Mouse (Mus musculus): ENCODE data around the gene Vash1. TPM values are rescaled to one million over a fixed set of nuclear protein-coding genes. Genes with fewer than 3 reads are reported as not detected.

The Vash1 gene
- 100 to 1,000 TPM; 148 to 152 TPM for total RNA-seq (2021)

DNA sequence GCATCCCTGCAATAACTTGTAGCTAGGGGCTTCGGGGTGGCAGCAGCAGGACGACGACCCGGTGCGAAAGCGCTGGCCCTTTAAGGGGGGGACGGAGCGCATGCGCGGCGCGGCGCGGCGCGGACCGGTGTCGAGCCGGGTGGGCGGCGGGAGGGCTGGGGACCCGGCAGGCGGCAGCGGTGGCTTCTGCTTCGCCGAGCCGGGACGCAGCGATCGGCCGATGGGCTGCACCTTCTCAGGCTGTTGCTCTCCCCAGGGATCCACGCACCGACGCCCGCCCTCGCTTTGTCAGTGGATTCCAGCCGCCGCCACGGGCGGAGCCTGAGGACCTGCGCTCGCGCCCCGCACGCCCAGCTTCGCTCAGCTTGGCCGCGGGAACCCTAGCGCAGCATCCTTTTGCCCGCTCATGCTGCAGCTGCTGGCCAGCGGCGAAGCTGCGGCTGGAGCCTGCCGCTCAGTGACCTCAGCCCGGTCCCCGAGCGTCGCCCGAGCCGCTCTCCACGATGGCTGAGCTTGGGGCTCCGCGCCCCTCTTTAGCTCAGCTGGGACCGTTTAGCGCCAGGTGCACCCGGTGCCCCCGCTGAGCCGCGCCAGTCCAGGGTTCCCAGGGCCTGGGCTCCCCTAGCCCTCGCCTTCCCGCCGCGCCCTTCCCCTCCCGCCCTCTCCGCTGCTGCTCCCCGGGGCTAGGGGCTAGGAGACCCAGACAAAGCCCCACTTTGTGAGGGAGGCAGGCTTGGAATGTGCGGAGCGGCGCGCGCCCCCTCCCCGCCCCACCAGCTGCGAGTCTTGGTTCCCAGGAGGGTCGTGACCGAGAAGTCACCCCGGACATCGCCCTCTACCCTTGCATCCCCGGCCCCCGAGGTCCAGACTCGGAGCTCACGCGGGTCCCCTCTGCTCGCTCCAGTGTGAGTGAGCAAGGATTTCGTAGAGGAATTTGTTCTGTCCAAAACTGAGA, at the start of gene Vash1:
TSS of gene Vash1 (plus strand) at position 110 of the 955 bp plus-strand sequence.
- DNase-seq: peak; percentile 84
- intact Hi-C loops (cut with DNase I): no loop called here

DNA sequence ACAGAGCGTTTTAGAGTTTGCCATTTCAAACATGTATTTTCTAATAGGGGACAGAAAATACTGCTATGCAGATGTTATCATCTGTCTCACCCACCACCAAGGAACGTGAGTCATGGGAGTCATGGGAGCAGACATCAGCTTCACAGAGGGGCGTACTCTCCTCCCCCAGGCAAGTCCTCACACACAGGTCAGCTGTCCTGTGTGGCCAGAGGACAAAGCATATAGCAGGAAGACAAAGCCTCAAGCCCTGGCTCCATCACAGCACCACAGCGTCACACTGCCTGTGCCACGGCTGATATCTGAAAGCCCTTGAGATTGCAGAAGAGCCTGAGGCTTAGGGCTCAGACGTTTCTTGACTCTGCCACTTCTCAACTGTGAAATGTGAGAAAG, 49.7 kb upstream of the Vash1 start:
- intact Hi-C loops (cut with DNase I): no loop called here
- DNase-seq: no peak

DNA sequence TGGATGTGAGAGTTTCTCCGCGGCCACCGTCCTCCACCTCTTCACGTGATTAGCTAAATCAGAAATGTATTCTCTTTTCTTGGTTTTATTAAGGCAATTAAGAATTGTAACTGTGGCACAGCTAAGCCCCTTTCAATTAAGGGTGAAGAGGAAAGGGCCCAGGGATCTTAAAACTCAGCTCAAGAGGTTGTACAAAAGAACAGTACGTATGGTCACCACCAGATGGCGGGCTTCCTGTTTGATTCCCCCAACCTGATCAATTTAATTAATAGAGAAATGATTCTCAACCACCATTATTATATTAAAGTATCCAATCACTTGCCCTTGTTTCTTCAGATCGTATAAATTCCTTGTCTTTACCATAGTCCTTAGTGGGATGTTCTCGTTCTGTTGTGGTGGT, 36.7 kb upstream of the Vash1 start:
- intact Hi-C loops (cut with DNase I): no loop called here
- DNase-seq: peak; percentile 59

DNA sequence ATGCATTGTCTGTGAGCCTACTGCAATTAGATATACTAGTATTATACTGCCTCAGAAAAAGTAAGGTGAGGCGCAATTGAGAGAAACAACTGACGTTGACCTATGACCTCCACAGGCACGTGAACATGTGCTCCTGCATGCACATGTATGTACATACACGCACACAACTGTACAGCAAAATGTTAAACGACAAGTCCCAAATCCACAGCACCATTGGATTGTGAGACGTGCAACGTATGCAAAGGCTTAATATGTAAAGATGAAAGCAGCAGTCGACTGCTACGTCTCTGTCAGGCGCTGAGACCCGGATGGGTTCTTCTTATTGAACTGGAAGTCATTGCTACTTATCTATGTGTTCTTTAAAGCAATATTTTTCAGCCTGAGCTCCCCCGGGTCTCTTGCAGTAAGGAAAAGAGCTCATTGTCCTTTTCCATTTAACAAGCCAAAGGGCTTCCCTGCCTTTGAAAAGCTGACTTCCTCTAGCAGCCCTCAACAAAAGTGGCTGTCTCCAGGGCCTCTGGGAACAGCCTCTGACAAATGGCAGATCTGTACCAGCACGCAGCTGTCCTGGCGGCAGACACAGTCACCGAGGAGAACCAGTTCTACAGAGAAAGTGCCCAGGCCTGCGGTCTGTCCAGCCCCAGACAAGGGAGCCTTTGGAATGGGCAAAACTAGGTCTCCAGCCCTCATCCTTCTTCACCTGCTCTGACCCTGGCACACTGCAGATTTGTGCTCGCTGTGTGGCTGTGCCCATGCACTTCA, 33.8 kb upstream of the Vash1 start:
- intact Hi-C loops (cut with DNase I): no loop called here
- DNase-seq: peak; percentile 43

DNA sequence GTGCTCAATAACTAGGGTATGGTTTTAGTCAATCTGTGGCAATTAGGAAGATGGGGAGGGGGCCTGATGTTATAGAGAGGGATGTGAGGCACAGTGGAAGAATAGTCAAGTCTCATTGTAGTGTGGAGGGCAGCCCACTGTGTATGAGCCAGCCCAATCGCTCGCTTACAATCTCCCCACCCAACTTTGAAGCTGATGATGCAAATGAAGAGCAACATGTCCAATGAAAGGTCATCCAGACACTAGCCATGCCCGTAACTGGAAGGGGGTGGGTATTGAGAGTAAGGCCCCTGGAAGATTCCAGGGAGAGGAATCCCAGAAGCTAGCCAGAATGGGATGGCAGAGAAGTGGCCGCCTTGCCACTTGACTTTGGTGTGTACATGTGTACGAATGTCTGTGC, 33.0 kb upstream of the Vash1 start:
- DNase-seq: no peak
- intact Hi-C loops (cut with DNase I): no loop called here

DNA sequence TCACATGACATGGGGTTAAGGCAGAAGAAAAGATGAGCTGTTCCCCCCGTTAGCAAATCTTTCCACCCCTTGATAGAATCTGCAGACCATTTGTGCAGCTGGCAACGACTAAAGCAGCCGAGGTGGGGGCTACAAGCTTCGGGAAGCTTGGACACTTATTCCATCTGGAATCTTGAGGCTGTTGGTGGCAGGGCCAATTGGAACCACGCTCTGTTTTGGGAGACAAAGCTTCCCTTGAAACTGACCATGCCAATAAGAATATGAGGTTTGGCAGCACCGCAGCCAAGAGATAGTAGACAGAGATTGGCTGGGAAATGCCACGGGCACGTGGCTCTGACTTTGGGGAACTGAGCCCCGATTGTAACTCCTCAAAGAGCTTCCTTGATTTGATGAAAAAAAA, 31.7 kb upstream of the Vash1 start:
- DNase-seq: peak; percentile 71
- intact Hi-C loops (cut with DNase I): no loop called here

DNA sequence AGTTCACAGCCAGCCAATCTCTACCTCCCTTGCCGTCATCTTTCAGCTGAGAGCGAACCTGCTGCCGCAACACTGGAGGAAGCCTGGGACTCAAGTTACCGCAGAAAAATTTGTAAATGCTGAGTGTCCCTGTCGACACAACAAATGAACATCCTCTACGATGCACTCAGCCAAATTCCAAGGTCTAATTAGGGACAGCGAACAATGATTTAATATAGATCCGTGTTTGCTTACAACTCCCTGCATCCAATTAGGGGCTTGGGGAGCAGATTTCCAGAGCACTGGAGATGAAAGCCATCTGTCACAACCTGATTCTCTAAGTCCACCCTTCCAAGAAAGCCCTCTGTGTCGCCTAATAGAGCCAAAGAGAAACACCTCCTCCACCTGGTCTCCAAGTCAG, 31.2 kb upstream of the Vash1 start:
- DNase-seq: peak; percentile 26
- intact Hi-C loops (cut with DNase I): no loop called here

DNA sequence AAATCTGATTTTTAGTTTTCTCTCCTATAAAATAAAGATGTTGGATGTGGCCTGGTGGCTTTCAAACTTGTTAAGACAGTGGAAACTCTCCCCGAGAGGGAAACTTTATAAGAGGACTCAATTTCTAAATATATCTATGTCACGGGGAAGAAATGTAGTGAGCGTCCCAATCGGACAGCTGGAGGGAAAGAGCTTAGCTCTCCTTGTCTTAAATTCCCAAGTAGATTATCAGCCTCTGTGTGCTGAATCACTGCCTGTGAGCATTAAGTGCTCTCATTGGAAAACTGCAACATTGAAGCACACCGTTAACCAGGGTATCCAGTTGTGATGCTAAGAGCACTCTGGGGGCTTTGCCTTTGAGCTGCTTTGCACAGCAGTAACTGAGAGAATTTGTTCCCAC, 30.8 kb upstream of the Vash1 start:
- intact Hi-C loops (cut with DNase I): no loop called here
- no peak for DNase-seq

DNA sequence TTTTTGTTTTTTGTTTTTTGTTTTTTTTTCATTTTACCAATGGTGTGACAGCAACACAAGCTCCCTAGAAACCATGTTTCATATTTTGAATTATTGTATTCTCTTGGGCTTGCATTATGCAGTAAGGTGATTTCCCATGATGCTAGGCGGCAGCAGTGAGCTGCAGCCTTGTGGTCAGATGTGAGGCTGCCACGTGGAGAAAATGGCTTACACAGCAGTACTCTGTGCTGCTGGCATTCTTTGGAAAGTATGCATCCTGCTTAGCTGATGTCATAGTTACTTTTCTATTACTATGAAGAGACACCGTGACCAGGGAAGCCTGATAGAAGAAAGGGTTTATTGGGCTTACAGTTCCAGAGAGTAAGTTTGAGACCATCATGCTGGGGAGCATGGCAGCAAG, 30.0 kb upstream of the Vash1 start:
- intact Hi-C loops (cut with DNase I): no loop called here
- DNase-seq: no peak

DNA sequence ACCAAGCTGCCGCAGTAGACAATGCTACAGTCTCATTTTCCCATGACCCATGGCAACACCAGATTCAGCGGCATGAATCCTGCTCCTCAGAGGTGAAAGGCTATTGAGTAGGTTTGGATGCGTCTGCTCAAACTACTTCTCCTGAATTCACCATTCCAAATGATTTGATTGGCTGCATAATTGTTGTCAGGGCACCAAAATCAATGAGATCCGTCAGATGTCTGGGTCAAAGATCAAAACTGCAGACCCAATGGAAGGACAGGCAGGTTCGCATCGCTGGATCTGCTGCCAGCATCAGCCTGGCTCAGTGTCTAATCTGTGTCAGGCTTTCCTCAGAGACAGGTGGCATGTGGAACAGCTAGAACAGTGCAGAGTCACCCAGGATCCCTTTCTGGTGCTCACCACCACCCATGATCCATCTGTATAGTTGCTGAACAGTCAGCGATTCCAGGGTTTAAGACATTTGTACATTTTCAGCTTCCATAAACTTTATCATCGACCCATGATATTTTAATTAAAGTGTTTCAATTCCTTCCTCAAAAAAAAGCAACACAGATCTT, 27.1 kb upstream of the Vash1 start:
- intact Hi-C loops (cut with DNase I): no loop called here
- DNase-seq: no peak

DNA sequence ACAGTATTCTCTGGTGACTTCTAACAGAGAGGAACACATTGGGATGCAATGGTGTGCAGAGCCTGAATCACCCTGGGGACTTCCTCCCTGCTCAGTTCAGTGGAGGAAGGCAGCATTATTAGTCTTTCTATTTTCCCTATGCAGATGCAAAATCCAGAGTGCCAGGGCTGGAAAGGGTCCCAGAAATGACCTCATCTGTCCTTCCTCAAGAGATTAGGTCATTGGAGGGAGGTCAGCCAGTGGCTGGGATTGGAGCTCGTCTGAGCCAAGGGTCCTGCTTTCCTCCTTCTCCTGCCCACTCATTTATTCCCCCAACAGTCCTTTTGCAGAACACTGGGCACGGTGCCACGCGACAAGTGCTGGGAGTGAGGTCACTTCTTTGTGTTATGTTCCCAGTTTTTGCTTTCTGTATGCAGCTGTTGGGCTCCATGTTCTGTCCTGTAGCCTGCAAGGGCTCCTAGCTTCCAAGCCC, 25.9 kb upstream of the Vash1 start:
- intact Hi-C loops (cut with DNase I): no loop called here
- DNase-seq: peak; percentile 92

DNA sequence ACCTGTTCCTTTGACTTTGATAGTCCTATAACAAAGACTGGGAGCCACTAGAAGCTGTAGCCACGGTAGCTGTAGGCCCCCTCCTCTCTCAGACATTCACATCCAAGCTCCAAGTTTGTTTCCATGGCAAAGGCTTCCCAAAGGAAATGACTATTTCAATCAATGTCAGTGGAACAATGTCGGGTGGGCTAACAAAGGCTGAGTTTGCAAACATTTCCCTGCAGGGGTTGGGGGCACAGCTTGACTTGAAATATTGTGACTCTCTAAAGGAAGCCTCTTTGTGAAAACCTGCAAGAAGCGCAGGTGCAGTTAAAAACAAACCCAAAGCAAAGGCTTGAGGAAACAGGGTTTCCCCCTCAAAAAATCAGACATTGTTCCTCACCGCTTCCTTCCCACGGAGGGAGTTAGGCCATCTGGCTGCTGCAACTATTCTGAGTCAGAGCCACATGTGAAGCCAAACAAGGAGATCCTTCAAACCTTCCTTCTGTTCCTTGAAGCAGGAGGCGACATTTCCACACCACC, 19.0 kb upstream of the Vash1 start:
- intact Hi-C loops (cut with DNase I): no loop called here
- no peak for DNase-seq

DNA sequence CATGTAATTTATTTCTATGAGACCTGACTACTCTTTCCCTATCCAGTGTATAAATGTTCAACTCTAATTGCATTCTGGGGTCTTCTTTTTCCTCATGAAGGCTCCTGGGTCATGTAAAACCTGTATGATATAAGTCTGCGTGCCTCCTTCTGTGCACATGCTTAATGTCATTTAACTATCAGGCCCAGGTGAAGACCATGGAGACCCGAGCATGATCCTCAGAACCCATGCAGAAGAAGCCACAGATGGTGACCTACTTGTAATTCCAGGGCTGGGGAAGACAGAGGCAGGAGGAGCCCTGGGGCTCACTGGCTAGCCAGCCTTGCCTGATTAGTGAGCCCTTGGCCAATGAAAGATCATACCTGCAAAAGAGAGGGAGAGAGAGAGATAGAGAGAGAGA, 18.0 kb upstream of the Vash1 start:
- intact Hi-C loops (cut with DNase I): no loop called here
- DNase-seq: no peak

DNA sequence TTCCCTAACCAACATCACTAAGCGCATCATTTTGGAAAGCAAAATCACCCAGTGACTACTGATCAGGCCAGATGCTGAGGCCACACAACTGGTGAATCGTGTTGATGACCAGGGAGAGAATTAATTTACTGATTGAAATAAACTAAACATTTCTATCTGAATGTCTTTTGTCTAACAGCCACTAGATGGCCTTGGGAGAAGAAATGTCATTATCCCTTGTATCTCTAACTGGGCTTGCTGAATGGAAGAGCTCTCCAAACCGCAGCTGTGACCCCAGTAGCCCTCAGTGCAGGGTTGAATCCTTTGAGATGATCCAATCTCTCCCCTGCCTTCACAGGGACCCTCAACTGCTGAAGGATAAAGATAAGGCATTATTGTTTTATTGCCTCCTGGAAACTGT, 12.8 kb upstream of the Vash1 start:
- DNase-seq: no peak
- intact Hi-C loops (cut with DNase I): no loop called here

DNA sequence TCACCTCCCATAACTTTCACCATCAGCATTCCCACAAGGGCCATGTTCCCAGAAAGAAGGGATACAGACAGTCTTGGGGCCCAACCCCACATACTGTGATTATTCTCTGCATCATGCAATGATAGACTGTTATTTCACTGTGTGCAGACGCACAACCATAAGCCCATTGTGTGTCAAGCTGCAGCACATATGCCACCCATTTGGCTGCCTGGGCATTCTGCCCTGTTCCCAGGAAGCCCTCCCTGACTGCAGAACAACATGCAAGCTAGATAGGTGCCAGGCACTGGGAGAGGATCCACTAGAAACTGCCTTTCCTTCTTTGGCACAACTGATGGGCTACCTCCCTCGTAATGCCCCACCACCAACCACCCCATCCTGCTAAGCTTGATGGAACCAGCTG, 10.1 kb upstream of the Vash1 start:
- DNase-seq: no peak
- intact Hi-C loops (cut with DNase I): no loop called here

DNA sequence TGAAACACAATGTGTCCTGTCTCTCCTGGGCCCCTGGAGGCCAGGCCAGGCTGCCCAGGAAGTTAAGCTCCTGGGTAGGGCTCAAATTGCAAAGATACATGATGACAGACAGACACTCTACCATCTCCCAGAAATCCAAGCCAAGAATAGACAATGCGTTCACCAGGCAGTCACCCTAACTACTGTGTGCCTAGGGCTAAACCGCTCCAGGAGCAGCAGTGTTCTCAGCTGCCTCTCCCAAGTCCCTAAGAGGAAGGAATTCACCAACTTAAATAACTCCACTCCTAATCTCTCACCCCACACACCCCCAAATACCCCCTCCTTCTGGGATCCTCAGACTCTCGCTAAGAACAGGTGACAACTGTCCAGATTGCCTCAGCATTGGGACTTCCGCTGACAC, 6.4 kb upstream of the Vash1 start:
- intact Hi-C loops (cut with DNase I): no loop called here
- DNase-seq: no peak

DNA sequence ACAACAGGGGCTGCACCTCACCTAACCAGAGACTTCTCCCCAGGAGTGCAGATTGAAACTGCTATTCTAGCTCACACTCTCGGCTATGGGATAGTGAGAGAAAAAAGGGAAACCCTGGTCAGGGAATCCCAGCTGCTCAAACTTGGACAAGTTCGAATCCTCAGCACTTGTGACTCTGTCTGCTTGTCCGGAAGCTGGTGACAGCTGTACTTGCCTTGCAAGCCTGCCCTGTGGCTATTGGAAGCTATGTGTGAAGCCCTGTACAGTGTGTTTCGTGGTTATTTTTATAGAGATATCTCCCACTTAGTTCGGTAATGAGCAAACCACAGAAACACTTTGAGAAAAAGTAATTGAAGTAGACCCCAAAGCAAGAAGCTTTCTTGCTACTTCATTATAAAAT, 6.0 kb upstream of the Vash1 start:
- no peak for DNase-seq
- intact Hi-C loops (cut with DNase I): no loop called here

DNA sequence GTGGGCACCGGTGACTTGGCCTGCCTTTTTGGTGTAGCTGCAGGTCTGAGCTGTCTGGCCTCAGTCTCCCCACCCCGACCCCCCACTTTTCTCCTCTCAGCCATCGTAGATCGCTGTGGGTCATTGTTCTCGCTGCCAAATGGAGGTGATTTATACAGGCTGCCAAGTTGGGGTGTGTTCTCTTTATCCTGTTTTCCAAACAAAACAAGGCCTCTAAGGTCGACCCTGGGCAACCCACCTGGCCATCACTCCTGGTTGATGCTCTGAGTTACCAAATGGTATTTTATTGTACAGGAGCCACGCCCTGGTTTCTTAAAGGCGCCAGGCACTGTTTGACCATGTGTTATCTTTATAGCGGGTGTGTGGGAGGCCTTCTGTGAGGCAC, 1.0 kb downstream of the Vash1 start:
- intact Hi-C loops (cut with DNase I): no loop called here
- no peak for DNase-seq

DNA sequence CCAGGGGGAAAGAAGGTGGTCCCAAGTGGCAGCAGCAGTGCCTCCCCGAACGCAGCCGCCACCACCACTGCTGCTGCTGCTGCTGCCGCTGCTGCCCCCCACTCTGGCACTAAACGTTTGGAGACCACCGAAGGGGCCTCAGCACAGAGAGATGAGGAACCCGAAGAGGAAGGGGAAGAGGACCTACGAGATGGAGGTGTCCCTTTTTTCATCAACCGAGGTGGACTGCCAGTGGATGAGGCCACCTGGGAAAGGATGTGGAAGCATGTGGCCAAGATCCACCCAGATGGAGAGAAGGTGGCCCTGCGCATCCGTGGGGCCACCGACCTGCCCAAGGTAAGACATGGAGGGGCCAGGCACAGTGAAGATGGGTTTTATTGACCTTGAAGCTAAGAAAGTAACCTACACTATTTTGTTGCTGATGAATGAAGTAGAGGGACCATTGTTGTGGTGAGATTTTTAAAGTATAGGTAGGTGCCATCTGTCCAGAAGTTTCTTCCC, 1.5 kb downstream of the Vash1 start:
- intact Hi-C loops (cut with DNase I): no loop called here
- DNase-seq: no peak

DNA sequence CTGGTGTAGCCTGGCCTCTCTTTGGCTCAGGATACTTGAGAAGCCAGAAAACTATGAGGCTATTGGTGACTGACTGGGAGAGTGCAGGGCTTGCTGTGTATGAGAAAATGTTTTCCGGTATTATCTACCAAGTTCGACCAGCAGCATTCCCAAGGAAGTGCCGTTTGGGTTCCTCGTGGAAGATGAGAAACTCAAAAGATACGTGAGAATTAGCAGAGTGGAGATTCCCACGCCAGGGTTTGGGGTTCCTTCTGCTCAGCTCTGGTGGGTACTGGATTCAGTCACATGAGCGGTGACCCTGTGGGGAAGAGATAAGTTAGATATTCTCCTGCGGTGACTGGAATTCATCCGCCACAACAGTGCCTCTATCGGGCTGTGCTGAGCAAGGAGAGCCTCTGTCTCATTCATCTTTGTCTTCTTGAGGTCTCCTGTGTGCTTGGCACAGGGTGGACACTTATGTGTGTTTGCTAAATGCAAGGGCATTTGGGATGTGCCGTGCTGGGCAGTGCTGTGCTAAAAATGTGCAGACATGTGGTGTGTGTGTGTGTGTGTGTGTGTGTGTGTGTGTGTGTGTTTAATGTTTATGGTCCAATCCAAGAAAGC, 2.2 kb downstream of the Vash1 start:
- DNase-seq: no peak
- intact Hi-C loops (cut with DNase I): no loop called here

DNA sequence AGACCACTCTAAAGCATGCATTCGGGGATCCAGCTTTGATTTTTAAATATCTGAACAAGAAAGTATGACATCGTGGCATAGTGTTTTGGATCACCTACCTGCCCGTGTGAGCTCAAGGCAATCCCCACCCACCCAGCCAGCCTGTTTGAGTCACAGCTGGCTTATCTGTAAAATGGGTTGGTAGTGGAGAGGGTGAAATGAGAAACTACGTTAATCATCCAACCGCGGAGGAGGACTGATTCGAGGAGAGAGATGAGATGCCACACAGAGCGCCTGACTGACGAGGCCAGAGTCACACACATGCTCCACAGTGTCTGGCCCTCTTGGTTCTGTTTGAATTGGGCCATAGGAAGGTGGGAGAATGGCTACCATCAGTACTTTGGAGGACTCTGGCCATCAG, 3.1 kb downstream of the Vash1 start:
- intact Hi-C loops (cut with DNase I): no loop called here

More for the DNA sequence above, 3.1 kb downstream of the Vash1 start:
- DNase-seq: no peak
